ENCODE assay signal across 35 mouse cellular contexts in genomic region chr2:131072536-131072935, GRCm38 (mm10). TPM values are rescaled to one million over a fixed set of nuclear protein-coding genes. Genes with fewer than 3 reads are reported as not detected.
"Had no signal": no experiment of that assay in that cellular context is flagged by ENCODE, and none has a peak within 500 bp of the region (broad histone marks: within the 10 kb centered on the region; RNA-seq: fewer than 3 reads in every experiment).

No protein-coding gene starts in this region.

- H3K4me3 ChIP-seq: heart, embryonic 10.5 days; heart, embryonic 12.5 days; heart, embryonic 13.5 days; heart, embryonic 15.5 days; hindbrain, embryonic 10.5 days; hindbrain, embryonic 12.5 days; hindbrain, embryonic 13.5 days; hindbrain, embryonic 15.5 days; intestine, embryonic 15.5 days; kidney, embryonic 15.5 days; layer of hippocampus, adult 2 months had no signal

- DNase-seq: heart, postnatal 10 days; heart, postnatal 14 days; heart, postnatal 36 days; heart, postnatal 4 days; kidney, adult 11 months; kidney, adult 18-20 months; kidney, adult 2 months; kidney, adult 8-10 months; kidney, adult 9 months; kidney, postnatal 10 days; kidney, postnatal 14 days; kidney, postnatal 25 days; kidney, postnatal 36 days; kidney, postnatal 4 days; layer of hippocampus, adult 9-11 months; layer of hippocampus, postnatal 36 days had no signal

- H3K4me2 ChIP-seq: heart, embryonic 12.5 days; heart, embryonic 13.5 days; heart, embryonic 15.5 days; hindbrain, embryonic 12.5 days; hindbrain, embryonic 13.5 days; hindbrain, embryonic 14.5 days; hindbrain, embryonic 15.5 days; intestine, embryonic 15.5 days; kidney, embryonic 15.5 days had no signal

- H3K27ac ChIP-seq: heart, embryonic 10.5 days; heart, embryonic 13.5 days; heart, embryonic 15.5 days; hindbrain, embryonic 10.5 days; hindbrain, embryonic 12.5 days; hindbrain, embryonic 13.5 days; hindbrain, embryonic 14.5 days; hindbrain, embryonic 15.5 days; hindbrain, postnatal 0 days; intestine, embryonic 15.5 days; kidney, embryonic 15.5 days; kidney, postnatal 0 days; layer of hippocampus, adult 2 months had no signal

- H3K27me3 ChIP-seq: hindbrain, embryonic 12.5 days; hindbrain, embryonic 15.5 days; intestine, embryonic 15.5 days; kidney, embryonic 15.5 days had no signal

- H3K4me1 ChIP-seq: heart, embryonic 12.5 days; heart, embryonic 13.5 days; heart, embryonic 15.5 days; hindbrain, embryonic 12.5 days; hindbrain, embryonic 13.5 days; hindbrain, embryonic 15.5 days; intestine, embryonic 15.5 days; kidney, embryonic 15.5 days had no signal

- ATAC-seq: hindbrain, embryonic 16.5 days; hindbrain, postnatal 0 days; inflammation-experienced regulatory T-cells, adult 6 months; intestine, embryonic 15.5 days; intestine, embryonic 16.5 days; intestine, postnatal 0 days had no signal

- H3K9ac ChIP-seq: heart, embryonic 12.5 days; heart, embryonic 13.5 days; heart, embryonic 15.5 days; hindbrain, embryonic 12.5 days; hindbrain, embryonic 13.5 days; hindbrain, embryonic 14.5 days; hindbrain, embryonic 15.5 days; intestine, embryonic 15.5 days; kidney, embryonic 15.5 days had no signal

- H3K36me3 ChIP-seq: heart, embryonic 10.5 days; heart, embryonic 12.5 days; heart, embryonic 13.5 days; heart, embryonic 15.5 days; hindbrain, embryonic 10.5 days; hindbrain, embryonic 12.5 days; hindbrain, embryonic 13.5 days; hindbrain, embryonic 15.5 days; intestine, embryonic 15.5 days; kidney, embryonic 15.5 days had no signal

- H3K9me3 ChIP-seq: heart, embryonic 10.5 days; heart, embryonic 12.5 days; heart, embryonic 13.5 days; heart, embryonic 15.5 days; hindbrain, embryonic 10.5 days; hindbrain, embryonic 12.5 days; hindbrain, embryonic 13.5 days; hindbrain, embryonic 15.5 days; intestine, embryonic 15.5 days; kidney, embryonic 15.5 days had no signal

RNA-seq across cellular contexts. Expression of gene Adam33, which starts 8.9 kb away (rescaled TPM):
- total RNA-seq: hematopoietic stem cell, adult 5-6 weeks had no signal

RNA-seq across cellular contexts. Expression of gene Siglec1, which starts 14.0 kb away (rescaled TPM):
- total RNA-seq: hematopoietic stem cell, adult 5-6 weeks had no signal
- polyA plus RNA-seq: inflammation-experienced regulatory T-cells, adult 6 months had no signal

RNA-seq across cellular contexts. Expression of gene Gfra4, which starts 29.6 kb away (rescaled TPM):
- total RNA-seq: hematopoietic stem cell, adult 5-6 weeks had no signal
